Mouse (Mus musculus) v-Abl transformed pro-B cells (cell line): Measurements from ENCODE around the gene Maml3.

Experiments
- in situ Hi-C, 2 experiments: fragments of 400-800 bp; cut with MboI; formaldehyde crosslinking; loops; one replicate each; pipeline ENCODE4 v1.15.1; 2025; ENCODE audit not compliant: unreplicated experiment in 2 of 2

Maml3 gene

GRCm38 (mm10) chr3:52048082-52048481 lies 56.8 kb downstream of the Maml3 start:
- in situ Hi-C loops, result no loop called here

GRCm38 (mm10) chr3:52047537-52047936 lies 57.3 kb downstream of the Maml3 start:
- in situ Hi-C loops, result no loop called here

GRCm38 (mm10) chr3:52046895-52047372 lies 57.9 kb downstream of the Maml3 start:
- in situ Hi-C loops, result no loop called here

GRCm38 (mm10) chr3:52046027-52046700 lies 58.7 kb downstream of the Maml3 start:
- in situ Hi-C loops, result no loop called here

- in situ Hi-C loops, result no loop called here
Measured at GRCm38 (mm10) chr3:52045221-52045641, 59.6 kb downstream of the Maml3 start.

- in situ Hi-C loops, result no loop called here
Measured at GRCm38 (mm10) chr3:52044651-52045050, 60.2 kb downstream of the Maml3 start.

- in situ Hi-C loops, result no loop called here
Measured at GRCm38 (mm10) chr3:52043847-52044246, 61.0 kb downstream of the Maml3 start.

- in situ Hi-C loops, result no loop called here
Measured at GRCm38 (mm10) chr3:52042680-52043079, 62.2 kb downstream of the Maml3 start.

GRCm38 (mm10) chr3:52039958-52040357 lies 64.9 kb downstream of the Maml3 start:
- in situ Hi-C loops, result no loop called here

GRCm38 (mm10) chr3:52037260-52037659 lies 67.6 kb downstream of the Maml3 start:
- in situ Hi-C loops, result no loop called here

GRCm38 (mm10) chr3:52035404-52035803 lies 69.5 kb downstream of the Maml3 start:
- in situ Hi-C loops, result no loop called here

- in situ Hi-C loops, result no loop called here
Measured at GRCm38 (mm10) chr3:52033857-52034588, 70.9 kb downstream of the Maml3 start.

GRCm38 (mm10) chr3:52031327-52031726 lies 73.5 kb downstream of the Maml3 start:
- in situ Hi-C loops, result no loop called here

GRCm38 (mm10) chr3:52030114-52030513 lies 74.8 kb downstream of the Maml3 start:
- in situ Hi-C loops, result no loop called here

- in situ Hi-C loops, result loop anchor here in 1 of 2 experiments (10.0 kb wide), 1 partner anchor 165 kb away; no protein-coding TSS in a partner anchor
Measured at GRCm38 (mm10) chr3:52029661-52030081, 75.2 kb downstream of the Maml3 start.

GRCm38 (mm10) chr3:52027972-52028371 lies 76.9 kb downstream of the Maml3 start:
- in situ Hi-C loops, result loop anchor here in 1 of 2 experiments (10.0 kb wide), 1 partner anchor 167 kb away; no protein-coding TSS in a partner anchor

GRCm38 (mm10) chr3:52022486-52022885 lies 82.4 kb downstream of the Maml3 start:
- in situ Hi-C loops, result loop anchor here in 1 of 2 experiments (10.0 kb wide), 1 partner anchor 172 kb away; no protein-coding TSS in a partner anchor

GRCm38 (mm10) chr3:52018103-52018439 lies 86.8 kb downstream of the Maml3 start:
- in situ Hi-C loops, result loop anchor here (5.0 to 10.0 kb wide), 3 partner anchors 84 to 433 kb away; partner anchors contain the start of gene Maml3 (in 1 of the 2)

GRCm38 (mm10) chr3:52017439-52018102 lies 87.3 kb downstream of the Maml3 start:
- in situ Hi-C loops, result loop anchor here (5.0 to 10.0 kb wide), 3 partner anchors 85 to 433 kb away; partner anchors contain the start of gene Maml3 (in 1 of the 2)

GRCm38 (mm10) chr3:52016178-52016577 lies 88.7 kb downstream of the Maml3 start:
- in situ Hi-C loops, result loop anchor here (5.0 to 10.0 kb wide), 3 partner anchors 86 to 431 kb away; partner anchors contain the start of gene Maml3 (in 1 of the 2)

GRCm38 (mm10) chr3:52015556-52015955 lies 89.3 kb downstream of the Maml3 start:
- in situ Hi-C loops, result loop anchor here (5.0 to 10.0 kb wide), 3 partner anchors 87 to 431 kb away; partner anchors contain the start of gene Maml3 (in 1 of the 2)
